Mouse (Mus musculus) left cerebral cortex, adult 9 months (tissue): Measurements from ENCODE around the gene Nmur1.

Source experiments
- DNase-seq, 2 experiments: peaks; one replicate each; pipeline ENCODE4 v3.0.0; 2022; ENCODE audit warnings: low spot score in 2 of 2

Nmur1 gene

GRCm38 (mm10) chr1:86440887-86441723, 15.1 kb upstream of the Nmur1 start:
- peak in 1 of 2 experiments; percentile 46 for DNase-seq

GRCm38 (mm10) chr1:86440171-86440886, 14.3 kb upstream of the Nmur1 start:
- DNase-seq: peak in 1 of 2 experiments; percentile 96

GRCm38 (mm10) chr1:86439487-86440170, 13.6 kb upstream of the Nmur1 start:
- DNase-seq: peak in 1 of 2 experiments; percentile 33

GRCm38 (mm10) chr1:86438501-86438900, 12.5 kb upstream of the Nmur1 start:
- peak in 1 of 2 experiments; percentile 39 for DNase-seq

- DNase-seq: no peak
These were observed 11.9 kb upstream of the Nmur1 start for GRCm38 (mm10) chr1:86438014-86438319.

GRCm38 (mm10) chr1:86437219-86438013, 11.4 kb upstream of the Nmur1 start:
- peak in 1 of 2 experiments; percentile 11 for DNase-seq

GRCm38 (mm10) chr1:86435302-86435821, 9.3 kb upstream of the Nmur1 start:
- DNase-seq: peak in 1 of 2 experiments; percentile 77

- peak; percentile 93 to 99 for DNase-seq
These were observed 8.6 kb upstream of the Nmur1 start for GRCm38 (mm10) chr1:86434439-86435201.

GRCm38 (mm10) chr1:86434001-86434400, 8.0 kb upstream of the Nmur1 start:
- no peak for DNase-seq

- DNase-seq: no peak
These were observed 7.3 kb upstream of the Nmur1 start for GRCm38 (mm10) chr1:86433359-86433758.

- DNase-seq: no peak
These were observed 6.8 kb upstream of the Nmur1 start for GRCm38 (mm10) chr1:86432778-86433177.

- peak in 1 of 2 experiments; percentile 88 for DNase-seq
These were observed 4.0 kb upstream of the Nmur1 start for GRCm38 (mm10) chr1:86430056-86430455.

- DNase-seq: no peak
These were observed 1.0 kb downstream of the Nmur1 start for GRCm38 (mm10) chr1:86424835-86425547.

- DNase-seq: no peak
These were observed 1.7 kb downstream of the Nmur1 start for GRCm38 (mm10) chr1:86424336-86424735.

- no peak for DNase-seq
These were observed 2.1 kb downstream of the Nmur1 start for GRCm38 (mm10) chr1:86423879-86424278.

GRCm38 (mm10) chr1:86421007-86421406, 5.0 kb downstream of the Nmur1 start:
- DNase-seq: no peak

- DNase-seq: no peak
These were observed 9.7 kb downstream of the Nmur1 start for GRCm38 (mm10) chr1:86416321-86416720.

- no peak for DNase-seq
These were observed 10.3 kb downstream of the Nmur1 start for GRCm38 (mm10) chr1:86415612-86416184.

GRCm38 (mm10) chr1:86415144-86415543, 10.9 kb downstream of the Nmur1 start:
- DNase-seq: no peak

GRCm38 (mm10) chr1:86414715-86415114, 11.3 kb downstream of the Nmur1 start:
- no peak for DNase-seq
